Mouse (Mus musculus) liver, embryonic 13.5 days (tissue): ENCODE results near the gene Zfp335. TPM values are rescaled to one million over a fixed set of nuclear protein-coding genes. Genes with fewer than 3 reads are reported as not detected.
A peak's percentile ranks its signal among the peaks of the same experiment; 100 is the strongest.

Experiments used
- ATAC-seq: fragments of 200-750 bp; cut with Nextera tagmentation; 2 replicates; pipeline ENCODE4 v1.8.0; 2017; ENCODE audit warnings: low read depth, mild to moderate bottlenecking, moderate number of reproducible peaks, moderate library complexity
- DNase-seq: peaks from one replicate; pipeline ENCODE4 v3.0.0; 2022
- H3K27ac ChIP-seq: fragments of 300-500 bp; sonication (generic); 2 replicates; pipeline ENCODE4 v1.5.1; 2015; ENCODE audit warnings: moderate library complexity, mild to moderate bottlenecking, inconsistent platforms
- H3K27me3 ChIP-seq: fragments of 300-500 bp; sonication (generic); 2 replicates; pipeline ENCODE4 v1.6.1; 2015; ENCODE audit warnings: mild to moderate bottlenecking, inconsistent platforms
- H3K36me3 ChIP-seq: fragments of 300-500 bp; sonication (generic); 2 replicates; pipeline ENCODE4 v1.6.1; 2015; ENCODE audit warnings: mild to moderate bottlenecking, inconsistent platforms
- H3K4me1 ChIP-seq: fragments of 300-500 bp; sonication (generic); replicated peaks from 2 replicates; pipeline ENCODE4 v1.6.1; 2015; ENCODE audit warnings: inconsistent platforms
- H3K4me2 ChIP-seq: fragments of 300-500 bp; sonication (generic); 2 replicates; pipeline ENCODE4 v1.6.1; 2015; ENCODE audit warnings: inconsistent platforms, mild to moderate bottlenecking, moderate library complexity
- H3K4me3 ChIP-seq: fragments of 300-500 bp; sonication (generic); replicated peaks from 2 replicates; pipeline ENCODE4 v1.5.1; 2015; ENCODE audit warnings: mild to moderate bottlenecking, inconsistent platforms
- H3K9ac ChIP-seq: fragments of 300-500 bp; sonication (generic); 2 replicates; pipeline ENCODE4 v1.6.1; 2015; ENCODE audit warnings: mild to moderate bottlenecking, inconsistent platforms
- H3K9me3 ChIP-seq: fragments of 300-500 bp; sonication (generic); replicated peaks from 2 replicates; pipeline ENCODE4 v1.6.1; 2016; ENCODE audit warnings: inconsistent platforms
- WGBS: fragments of 180-500 bp; shearing (Covaris S2); methylation state at CpG from one replicate; pipeline ENCODE4 v1.1.7; 2015; ENCODE audit not compliant: insufficient replicate concordance; 5-methylcytosine and 5-hydroxymethylcytosine counted together
- polyA plus RNA-seq: library from polyadenylated mRNA; unstranded; fragments of >200 nt; fragmentation: Nextera tagmentation; extraction: Ambion mirVana; gene quantifications from 2 replicates; pipeline ENCODE4 v1.2.1, GENCODE M21; 2015

Zfp335 gene
- polyA plus RNA-seq, 1 experiment from 2014 or later: 5.4 TPM

- DNase-seq (no peak), ATAC-seq (no peak)
- Histone ChIP-seq H3K4me2 (no peak overlapping the region), H3K4me3 (no peak overlapping the region), H3K27ac (no peak overlapping the region), H3K4me1 (peaks cover 5% of the 10 kb centered on the region; the same call in 1 of the 2 replicates), H3K9me3 (no peaks in the 10 kb centered on the region), H3K36me3 (peaks cover 100% of the 10 kb centered on the region), H3K9ac (no peak overlapping the region), H3K27me3 (no peaks in the 10 kb centered on the region)
- WGBS: 89% methylated on average over 15 of the region's 15 CpGs
Measured at GRCm38 (mm10) chr2:164891908-164892695, 19.5 kb downstream of the Zfp335 start.

- Histone ChIP-seq H3K36me3 (peaks cover 100% of the 10 kb centered on the region), H3K27me3 (no peaks in the 10 kb centered on the region), H3K9ac (no peak overlapping the region), H3K27ac (no peak overlapping the region), H3K9me3 (no peaks in the 10 kb centered on the region), H3K4me3 (no peak overlapping the region), H3K4me1 (peaks cover 5% of the 10 kb centered on the region; the same call in 1 of the 2 replicates), H3K4me2 (no peak overlapping the region)
- no peak for ATAC-seq
- 81% methylated on average over 13 of the region's 13 CpGs for WGBS
- no peak for DNase-seq
Measured at GRCm38 (mm10) chr2:164891056-164891834, 20.3 kb downstream of the Zfp335 start.

- peaks cover 100% of the 10 kb centered on the region for H3K36me3 ChIP-seq
- H3K27ac ChIP-seq: no peak overlapping the region
- DNase-seq: no peak
- 84% methylated on average over 24 of the region's 24 CpGs for WGBS
- H3K9me3 ChIP-seq: no peaks in the 10 kb centered on the region
- no peak overlapping the region for H3K4me3 ChIP-seq
- no peak overlapping the region for H3K4me2 ChIP-seq
- H3K4me1 ChIP-seq: peaks cover 5% of the 10 kb centered on the region; the same call in 1 of the 2 replicates
- no peak overlapping the region for H3K9ac ChIP-seq
- H3K27me3 ChIP-seq: no peaks in the 10 kb centered on the region
- ATAC-seq: no peak
Measured at GRCm38 (mm10) chr2:164890411-164891049, 21.0 kb downstream of the Zfp335 start.

GRCm38 (mm10) chr2:164889960-164890359 is 21.6 kb downstream of the Zfp335 start:
- WGBS: 70% methylated on average over 2 of the region's 2 CpGs
- no peak for DNase-seq
- Histone ChIP-seq H3K36me3 (peaks cover 100% of the 10 kb centered on the region), H3K27ac (no peak overlapping the region), H3K27me3 (no peaks in the 10 kb centered on the region), H3K4me3 (no peak overlapping the region), H3K4me1 (peaks cover 5% of the 10 kb centered on the region; the same call in 1 of the 2 replicates), H3K4me2 (no peak overlapping the region), H3K9me3 (no peaks in the 10 kb centered on the region), H3K9ac (no peak overlapping the region)
- ATAC-seq: no peak

GRCm38 (mm10) chr2:164888996-164889395 is 22.6 kb downstream of the Zfp335 start:
- Histone ChIP-seq H3K4me1 (peaks cover 5% of the 10 kb centered on the region; the same call in 1 of the 2 replicates), H3K36me3 (peaks cover 99% of the 10 kb centered on the region), H3K9ac (no peak overlapping the region), H3K27me3 (no peaks in the 10 kb centered on the region), H3K9me3 (no peaks in the 10 kb centered on the region), H3K4me2 (no peak overlapping the region), H3K27ac (no peak overlapping the region), H3K4me3 (no peak overlapping the region)
- no peak for ATAC-seq
- DNase-seq: no peak
- 79% methylated on average over 12 of the region's 12 CpGs for WGBS

GRCm38 (mm10) chr2:164886617-164887016 is 24.9 kb downstream of the Zfp335 start:
- no peak overlapping the region for H3K27ac ChIP-seq
- 94% methylated on average over 10 of the region's 10 CpGs for WGBS
- H3K9ac ChIP-seq: no peak overlapping the region
- H3K4me1 ChIP-seq: peaks cover 11% of the 10 kb centered on the region
- peaks cover 90% of the 10 kb centered on the region for H3K36me3 ChIP-seq
- no peak overlapping the region for H3K4me2 ChIP-seq
- no peak overlapping the region for H3K4me3 ChIP-seq
- DNase-seq (no peak), ATAC-seq (no peak)
- H3K27me3 ChIP-seq: no peaks in the 10 kb centered on the region
- H3K9me3 ChIP-seq: no peaks in the 10 kb centered on the region

GRCm38 (mm10) chr2:164885788-164886187 is 25.8 kb downstream of the Zfp335 start:
- WGBS: 83% methylated on average over 7 of the region's 7 CpGs
- Histone ChIP-seq H3K9ac (no peak overlapping the region), H3K4me1 (peaks cover 19% of the 10 kb centered on the region), H3K4me2 (no peak overlapping the region), H3K27ac (no peak overlapping the region), H3K4me3 (no peak overlapping the region), H3K9me3 (no peaks in the 10 kb centered on the region), H3K27me3 (no peaks in the 10 kb centered on the region), H3K36me3 (peaks cover 82% of the 10 kb centered on the region)
- no peak for DNase-seq
- no peak for ATAC-seq

- Histone ChIP-seq H3K9ac (no peak overlapping the region), H3K4me3 (no peak overlapping the region), H3K36me3 (peaks cover 50% of the 10 kb centered on the region), H3K9me3 (no peaks in the 10 kb centered on the region), H3K27ac (no peak overlapping the region), H3K4me2 (no peak overlapping the region), H3K4me1 (peaks cover 29% of the 10 kb centered on the region), H3K27me3 (no peaks in the 10 kb centered on the region)
- ATAC-seq (no peak), DNase-seq (no peak)
- 82% methylated on average over 9 of the region's 9 CpGs for WGBS
Measured at GRCm38 (mm10) chr2:164882619-164883018, 28.9 kb downstream of the Zfp335 start.

- Histone ChIP-seq H3K9ac (peak overlapping the region; percentile 99), H3K9me3 (no peaks in the 10 kb centered on the region), H3K27ac (peak overlapping the region; percentile 97), H3K4me2 (peak overlapping the region; percentile 94), H3K4me3 (peak overlapping the region; percentile 98), H3K36me3 (peaks cover 25% of the 10 kb centered on the region), H3K4me1 (peaks cover 37% of the 10 kb centered on the region), H3K27me3 (no peaks in the 10 kb centered on the region)
- ATAC-seq: peak; percentile 84
- under 1% methylated on average over 71 of the region's 72 CpGs for WGBS
- peak; percentile 94 for DNase-seq
Measured at GRCm38 (mm10) chr2:164879568-164880277, 31.8 kb downstream of the Zfp335 start.

GRCm38 (mm10) chr2:164879228-164879567 is 32.4 kb downstream of the Zfp335 start, which contains the start of gene Pcif1:
TSS of gene Pcif1 (plus strand) at chr2:164879304.
- Histone ChIP-seq H3K27me3 (no peaks in the 10 kb centered on the region), H3K36me3 (peaks cover 20% of the 10 kb centered on the region), H3K4me3 (peak within 1 kb of the TSS; percentile 98), H3K9ac (peak within 1 kb of the TSS; percentile 99), H3K4me1 (peaks cover 43% of the 10 kb centered on the region), H3K27ac (peak within 1 kb of the TSS; percentile 97), H3K9me3 (no peaks in the 10 kb centered on the region), H3K4me2 (peak within 1 kb of the TSS; percentile 94)
- DNase-seq: peak; percentile 87
- ATAC-seq: peak; percentile 75
- under 1% methylated on average over 40 of the region's 40 CpGs for WGBS
